Mouse (Mus musculus) liver, embryonic 14.5 days (tissue): ENCODE results near the gene Acvr1b.

ENCODE experiments used
- CTCF ChIP-seq: IDR thresholded peaks from 2 replicates; pipeline ENCODE4 v1.5.1; 2016; ENCODE audit warnings: antibody characterized with exemption, low read depth, control low read depth
- EP300 ChIP-seq: IDR thresholded peaks from 2 replicates; pipeline ENCODE4 v1.6.1; 2016; ENCODE audit warnings: antibody characterized with exemption, low read depth

DNA sequence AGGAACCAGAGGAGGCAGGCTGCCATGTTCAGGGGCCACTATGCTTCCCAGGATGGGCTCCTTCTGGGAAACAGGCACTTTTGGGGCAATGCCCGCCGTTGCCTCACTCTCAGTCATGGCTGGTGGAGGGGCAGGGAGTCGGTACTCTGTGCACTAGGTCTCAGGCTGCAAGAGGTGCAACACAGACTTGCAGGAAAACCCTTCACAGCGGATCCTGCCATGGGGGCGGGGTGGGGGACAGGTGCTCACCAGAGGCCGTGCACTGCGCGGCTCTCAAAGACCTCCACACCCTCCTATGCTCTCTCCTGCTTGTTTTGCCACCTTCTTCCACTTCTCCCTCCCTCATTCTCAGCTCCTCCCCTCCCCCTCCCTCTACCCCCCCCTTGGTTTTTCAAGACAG, 31.2 kb upstream of the Acvr1b start:
- TF ChIP-seq CTCF, result no peak
- no peak for TF ChIP-seq EP300
